Mouse (Mus musculus) ES-E14 (cell line): ENCODE measurements around the gene Crebl2.

Experiments
- CHD2 ChIP-seq: IDR thresholded peaks from 2 replicates; pipeline ENCODE4 v1.6.1; 2014; ENCODE audit warnings: mild to moderate bottlenecking, low read depth, low read length, inconsistent platforms
- ZC3H11A ChIP-seq: IDR thresholded peaks from 2 replicates; pipeline ENCODE4 v1.6.1; 2012; ENCODE audit warnings: low read depth, mild to moderate bottlenecking, inconsistent platforms, low read length, borderline replicate concordance
- ZNF384 ChIP-seq: IDR thresholded peaks from 2 replicates; pipeline ENCODE4 v1.6.1; 2012; ENCODE audit warnings: low read depth, low read length, inconsistent platforms

GRCm38 (mm10) chr6:134822844-134823243 lies 7.1 kb upstream of the Crebl2 start:
- TF ChIP-seq ZNF384: no peak
- TF ChIP-seq ZC3H11A: no peak
- no peak for TF ChIP-seq CHD2
